Mouse (Mus musculus) cortical plate, adult 2 months (tissue): ENCODE results near the gene Gria1.

Experiments used
- CTCF ChIP-seq: fragments of 200-500 bp; IDR thresholded peaks from 2 replicates; pipeline ENCODE4 v1.5.1; 2011; ENCODE audit warnings: mild to moderate bottlenecking, control low read depth, low read length; ENCODE audit not compliant: insufficient read depth; ENCODE audit errors: extremely low read depth
- POLR2A ChIP-seq: fragments of 200-500 bp; IDR thresholded peaks from 2 replicates; pipeline ENCODE4 v1.6.1; 2011; ENCODE audit warnings: mild to moderate bottlenecking, low read length, control low read depth; ENCODE audit not compliant: insufficient read depth; ENCODE audit errors: extremely low read depth

DNA sequence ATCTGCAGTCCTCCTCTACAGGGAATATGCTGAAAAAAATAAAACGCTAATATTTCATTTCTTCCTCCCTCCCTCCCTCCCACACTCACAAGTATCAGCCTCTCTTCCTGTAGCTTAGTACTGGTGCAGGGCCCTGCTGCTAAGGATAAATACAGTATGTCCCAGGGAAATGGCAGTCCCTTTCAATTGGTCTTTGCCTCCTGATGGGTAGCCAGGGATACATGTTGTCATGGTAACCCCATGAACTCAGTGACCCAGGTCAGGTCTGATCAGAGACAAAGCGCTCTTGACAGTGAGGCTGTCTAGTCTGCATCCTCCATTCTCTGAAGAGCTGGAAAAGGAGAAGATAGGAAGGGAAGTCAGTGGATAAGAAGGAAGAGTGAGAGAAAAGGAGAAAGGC, 287.1 kb downstream of the Gria1 start:
- TF ChIP-seq CTCF (no peak), POLR2A (no peak)
